Mouse (Mus musculus) hindbrain, embryonic 10.5 days (tissue): ENCODE data around the gene Gm7534. TPM values are rescaled to one million over a fixed set of nuclear protein-coding genes. Genes with fewer than 3 reads are reported as not detected.

ENCODE experiments used
- DNase-seq: peaks from one replicate; pipeline ENCODE4 v3.0.0-alpha.2; 2017; ENCODE audit warnings: low spot score
- H3K27ac ChIP-seq: fragments of 300-500 bp; sonication (generic); 2 replicates; pipeline ENCODE4 v1.5.1; 2016; ENCODE audit warnings: mild to moderate bottlenecking, moderate library complexity
- H3K27me3 ChIP-seq: fragments of 300-500 bp; sonication (generic); 2 replicates; pipeline ENCODE4 v1.6.1; 2016; ENCODE audit warnings: mild to moderate bottlenecking; ENCODE audit not compliant: poor library complexity, insufficient read depth, severe bottlenecking
- H3K36me3 ChIP-seq: fragments of 300-500 bp; sonication (generic); 2 replicates; pipeline ENCODE4 v1.6.1; 2016; ENCODE audit warnings: mild to moderate bottlenecking, moderate library complexity
- H3K4me1 ChIP-seq: fragments of 300-500 bp; sonication (generic); replicated peaks from 2 replicates; pipeline ENCODE4 v1.6.1; 2016; ENCODE audit warnings: mild to moderate bottlenecking
- H3K4me3 ChIP-seq: fragments of 300-500 bp; sonication (generic); 2 replicates; pipeline ENCODE4 v1.5.1; 2016; ENCODE audit warnings: mild to moderate bottlenecking, moderate library complexity
- H3K9me3 ChIP-seq: fragments of 300-500 bp; sonication (generic); 2 replicates; pipeline ENCODE4 v1.6.1; 2016; ENCODE audit warnings: mild to moderate bottlenecking, moderate library complexity
- WGBS: fragments of 180-500 bp; shearing (Covaris S2); methylation state at CpG from one replicate; pipeline ENCODE4 v1.1.7; 2016; 5-methylcytosine and 5-hydroxymethylcytosine counted together
- polyA plus RNA-seq: library from polyadenylated mRNA; unstranded; fragments of >200 nt; fragmentation: Nextera tagmentation; extraction: Ambion mirVana; gene quantifications from 2 replicates; pipeline ENCODE4 v1.2.1, GENCODE M21; 2016

Gm7534 gene
- polyA plus RNA-seq, 1 experiment from 2014 or later, result not detected

GRCm38 (mm10) chr4:134238279-134238651 is 35.5 kb upstream of the Gm7534 start, which contains the start of gene Cnksr1:
Gene Cnksr1, minus strand, starts transcription at chr4:134238399.
- Histone ChIP-seq H3K4me1 (peaks cover 19% of the 10 kb centered on the region), H3K36me3 (peaks cover under 1% of the 10 kb centered on the region), H3K9me3 (no peaks in the 10 kb centered on the region), H3K4me3 (peak within 1 kb of the TSS; percentile 25), H3K27ac (no peak within 1 kb of the TSS), H3K27me3 (peaks cover 42% of the 10 kb centered on the region)
- WGBS, result 3% methylated on average over 18 of the region's 18 CpGs
- DNase-seq, result peak; percentile 13

GRCm38 (mm10) chr4:134237582-134238278 is 34.9 kb upstream of the Gm7534 start:
- H3K9me3 ChIP-seq, result no peaks in the 10 kb centered on the region
- DNase-seq, result no peak
- peaks cover 42% of the 10 kb centered on the region for H3K27me3 ChIP-seq
- H3K4me1 ChIP-seq, result peaks cover 19% of the 10 kb centered on the region
- no peak overlapping the region for H3K27ac ChIP-seq
- WGBS, result 21% methylated on average over 19 of the region's 19 CpGs
- H3K4me3 ChIP-seq, result peak overlapping the region; percentile 25
- H3K36me3 ChIP-seq, result no peaks in the 10 kb centered on the region

- Histone ChIP-seq H3K36me3 (no peaks in the 10 kb centered on the region), H3K4me1 (peaks cover 19% of the 10 kb centered on the region), H3K27me3 (peaks cover 43% of the 10 kb centered on the region), H3K9me3 (no peaks in the 10 kb centered on the region), H3K4me3 (no peak overlapping the region), H3K27ac (no peak overlapping the region)
- 80% methylated on average over 5 of the region's 5 CpGs for WGBS
- DNase-seq, result no peak
These were observed 32.1 kb upstream of the Gm7534 start for GRCm38 (mm10) chr4:134234876-134235275.

- H3K27me3 ChIP-seq, result peaks cover 10% of the 10 kb centered on the region
- H3K27ac ChIP-seq, result no peak overlapping the region
- no peak overlapping the region for H3K4me3 ChIP-seq
- WGBS, result 50% methylated on average over 8 of the region's 8 CpGs
- H3K4me1 ChIP-seq, result peaks cover 14% of the 10 kb centered on the region
- H3K36me3 ChIP-seq, result no peaks in the 10 kb centered on the region
- no peak for DNase-seq
- no peaks in the 10 kb centered on the region for H3K9me3 ChIP-seq
These were observed 27.6 kb upstream of the Gm7534 start for GRCm38 (mm10) chr4:134230431-134230830.

GRCm38 (mm10) chr4:134227194-134227593 is 24.4 kb upstream of the Gm7534 start, which contains the start of gene Catsper4:
Gene Catsper4, minus strand, starts transcription at chr4:134227383.
- Histone ChIP-seq H3K36me3 (no peaks in the 10 kb centered on the region), H3K27ac (no peak within 1 kb of the TSS), H3K4me3 (no peak within 1 kb of the TSS; the same call in 1 of the 2 replicates), H3K9me3 (no peaks in the 10 kb centered on the region), H3K27me3 (0 out of 2 replicates have a peak, but pooled peaks cover 3% of the 10 kb centered on the region), H3K4me1 (peaks cover 14% of the 10 kb centered on the region)
- 76% methylated on average over 8 of the region's 8 CpGs for WGBS
- no peak for DNase-seq

- Histone ChIP-seq H3K4me3 (no peak overlapping the region), H3K27me3 (no peaks in the 10 kb centered on the region), H3K9me3 (no peaks in the 10 kb centered on the region), H3K4me1 (peaks cover 5% of the 10 kb centered on the region; the same call in 1 of the 2 replicates), H3K36me3 (no peaks in the 10 kb centered on the region), H3K27ac (no peak overlapping the region)
- DNase-seq, result no peak
- WGBS, result 71% methylated on average over 11 of the region's 11 CpGs
These were observed 20.2 kb upstream of the Gm7534 start for GRCm38 (mm10) chr4:134222793-134223600.

GRCm38 (mm10) chr4:134206488-134207053 is 3.8 kb upstream of the Gm7534 start:
- Histone ChIP-seq H3K36me3 (no peaks in the 10 kb centered on the region), H3K9me3 (no peaks in the 10 kb centered on the region), H3K27ac (no peak overlapping the region), H3K27me3 (peaks cover 6% of the 10 kb centered on the region; the same call in 1 of the 2 replicates), H3K4me3 (no peak overlapping the region), H3K4me1 (peaks cover 7% of the 10 kb centered on the region; the same call in 1 of the 2 replicates)
- no peak for DNase-seq
- 55% methylated on average over 6 of the region's 6 CpGs for WGBS

- Histone ChIP-seq H3K27me3 (peaks cover 1% of the 10 kb centered on the region; the same call in 1 of the 2 replicates), H3K4me3 (no peak overlapping the region), H3K4me1 (peaks cover 7% of the 10 kb centered on the region; the same call in 1 of the 2 replicates), H3K9me3 (no peaks in the 10 kb centered on the region), H3K27ac (no peak overlapping the region), H3K36me3 (no peaks in the 10 kb centered on the region)
- DNase-seq, result no peak
- 89% methylated on average over 17 of the region's 17 CpGs for WGBS
These were observed 614 bp upstream of the Gm7534 start for GRCm38 (mm10) chr4:134203340-134203896.

- H3K4me3 ChIP-seq, result no peak overlapping the region
- WGBS, result 78% methylated on average over 2 of the region's 2 CpGs
- no peak overlapping the region for H3K27ac ChIP-seq
- H3K36me3 ChIP-seq, result no peaks in the 10 kb centered on the region
- H3K27me3 ChIP-seq, result no peaks in the 10 kb centered on the region
- no peak for DNase-seq
- H3K4me1 ChIP-seq, result no peaks in the 10 kb centered on the region
- H3K9me3 ChIP-seq, result no peaks in the 10 kb centered on the region
These were observed 3.4 kb downstream of the Gm7534 start for GRCm38 (mm10) chr4:134199371-134199770.

GRCm38 (mm10) chr4:134186268-134186667 is 16.5 kb downstream of the Gm7534 start:
- 2% methylated on average over 22 of the region's 22 CpGs for WGBS
- Histone ChIP-seq H3K36me3 (peaks cover 7% of the 10 kb centered on the region), H3K27ac (peak overlapping the region; percentile 95), H3K4me1 (peaks cover 13% of the 10 kb centered on the region), H3K4me3 (peak overlapping the region; percentile 83), H3K27me3 (no peaks in the 10 kb centered on the region), H3K9me3 (no peaks in the 10 kb centered on the region)
- DNase-seq, result no peak

GRCm38 (mm10) chr4:134185569-134185968 is 17.2 kb downstream of the Gm7534 start:
- Histone ChIP-seq H3K9me3 (no peaks in the 10 kb centered on the region), H3K4me3 (peak overlapping the region; percentile 83), H3K36me3 (peaks cover 14% of the 10 kb centered on the region), H3K27me3 (no peaks in the 10 kb centered on the region), H3K27ac (peak overlapping the region; percentile 95; the same call in 1 of the 2 replicates), H3K4me1 (peaks cover 16% of the 10 kb centered on the region)
- no peak for DNase-seq
- WGBS, result 85% methylated on average over 3 of the region's 3 CpGs

GRCm38 (mm10) chr4:134183711-134184110 is 19.1 kb downstream of the Gm7534 start:
- H3K27ac ChIP-seq, result no peak overlapping the region
- peaks cover 16% of the 10 kb centered on the region for H3K4me1 ChIP-seq
- no peak overlapping the region for H3K4me3 ChIP-seq
- H3K9me3 ChIP-seq, result no peaks in the 10 kb centered on the region
- peaks cover 18% of the 10 kb centered on the region for H3K36me3 ChIP-seq
- 91% methylated on average over 3 of the region's 3 CpGs for WGBS
- no peak for DNase-seq
- no peaks in the 10 kb centered on the region for H3K27me3 ChIP-seq
